Mouse (Mus musculus) liver, adult 2 months (tissue): ENCODE results near the gene Ap3s2. TPM values are rescaled to one million over a fixed set of nuclear protein-coding genes. Genes with fewer than 3 reads are reported as not detected.

Source experiments
- DNase-seq: peaks from one replicate; pipeline ENCODE4 v3.0.0-alpha.2; 2011; ENCODE audit warnings: low read depth, low spot score; ENCODE audit errors: extremely low read depth
- H3K27ac ChIP-seq: fragments of 200-500 bp; replicated peaks from 2 replicates; pipeline ENCODE4 v1.5.1; 2012; ENCODE audit warnings: low read depth, mild to moderate bottlenecking, control low read depth, inconsistent platforms, low read length; ENCODE audit not compliant: insufficient read depth
- H3K27me3 ChIP-seq: fragments of 200-500 bp; 2 replicates; pipeline ENCODE4 v1.6.1; 2012; ENCODE audit warnings: mild to moderate bottlenecking, moderate library complexity, low read length, inconsistent platforms; ENCODE audit not compliant: control insufficient read depth, insufficient read depth
- H3K36me3 ChIP-seq: fragments of 200-500 bp; 2 replicates; pipeline ENCODE4 v1.6.1; 2012; ENCODE audit warnings: low read length, inconsistent platforms; ENCODE audit not compliant: control insufficient read depth, insufficient read depth
- H3K4me1 ChIP-seq: fragments of 200-500 bp; 2 replicates; pipeline ENCODE4 v1.6.1; 2011; ENCODE audit warnings: low read length; ENCODE audit not compliant: control insufficient read depth, insufficient read depth
- H3K4me3 ChIP-seq: fragments of 200-500 bp; 2 replicates; pipeline ENCODE4 v1.5.1; 2011; ENCODE audit warnings: low read depth, mild to moderate bottlenecking, control low read depth, low read length, moderate library complexity; ENCODE audit not compliant: insufficient read depth
- H3K79me2 ChIP-seq: fragments of 200-500 bp; 2 replicates; pipeline ENCODE4 v1.6.1; 2012; ENCODE audit warnings: inconsistent platforms, mild to moderate bottlenecking, low read length, moderate library complexity; ENCODE audit not compliant: control insufficient read depth, insufficient read depth
- H3K9ac ChIP-seq: fragments of 200-500 bp; 2 replicates; pipeline ENCODE4 v1.6.1; 2012; ENCODE audit warnings: low read depth, mild to moderate bottlenecking, control low read depth, inconsistent platforms, low read length
- CTCF ChIP-seq: fragments of 200-500 bp; IDR thresholded peaks from 2 replicates; pipeline ENCODE4 v1.5.1; 2011; ENCODE audit warnings: low read depth, low read length, control low read depth
- POLR2A ChIP-seq: fragments of 200-500 bp; IDR thresholded peaks from 2 replicates; pipeline ENCODE4 v1.6.1; 2011; ENCODE audit warnings: low read length, control low read depth; ENCODE audit not compliant: insufficient read depth; ENCODE audit errors: extremely low read depth
- WGBS: fragments of 180-500 bp; shearing (Covaris S2); methylation state at CpG from one replicate; pipeline ENCODE4 v1.1.7; 2018; 5-methylcytosine and 5-hydroxymethylcytosine counted together
- polyA plus RNA-seq: library from polyadenylated mRNA; depleted of rRNA; stranded (reverse); fragments of >200 nt; gene quantifications from 2 replicates; pipeline ENCODE4 v1.2.3, GENCODE M21; 2012; rRNA removed
- total RNA-seq: library from RNA; depleted of rRNA; stranded (reverse); fragments of >200 nt; gene quantifications from 2 replicates; pipeline ENCODE4 v1.2.3, GENCODE M21; 2014; rRNA removed

Gene Ap3s2
- total RNA-seq (5.6 and 6.3 TPM in 2 replicates), polyA plus RNA-seq (9.9 and 10.3 TPM in 2 replicates)

GRCm38 (mm10) chr7:79920344-79920983 is at the start of gene Ap3s2:
Gene Ap3s2, minus strand, starts transcription at chr7:79920649.
- Histone ChIP-seq H3K9ac (peak within 1 kb of the TSS; percentile 74), H3K4me1 (peaks cover 9% of the 10 kb centered on the region), H3K36me3 (0 out of 2 replicates have a peak, but pooled peaks cover 2% of the 10 kb centered on the region), H3K27ac (peak within 1 kb of the TSS; percentile 62), H3K79me2 (no peaks in the 10 kb centered on the region; the same call in 1 of the 2 replicates), H3K4me3 (peak within 1 kb of the TSS; percentile 60), H3K27me3 (no peaks in the 10 kb centered on the region)
- TF ChIP-seq POLR2A = peak; percentile 47; the same call in 1 of the 2 replicates
- TF ChIP-seq CTCF = no peak
- peak; percentile 87 for DNase-seq
- under 1% methylated on average over 34 of the region's 34 CpGs for WGBS

DNA sequence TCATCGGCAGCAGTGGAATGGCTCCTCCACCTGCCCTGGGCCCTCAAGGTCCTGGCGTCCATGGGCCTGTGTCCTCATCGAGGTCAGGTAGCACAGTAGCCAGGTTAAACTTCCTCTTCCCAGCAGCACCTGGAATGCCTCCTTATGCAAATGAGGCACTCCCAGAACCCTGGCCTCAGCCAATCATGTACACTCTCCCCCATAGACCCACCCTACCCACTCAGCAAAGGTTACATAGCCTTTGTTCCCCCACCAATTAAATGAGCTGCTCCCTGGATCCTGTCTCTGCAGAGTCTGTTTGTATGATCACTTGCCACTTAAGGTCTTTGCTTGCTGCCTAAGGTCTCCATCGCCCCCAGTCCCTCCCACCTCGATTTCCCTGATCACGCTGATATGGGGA is 47.9 kb upstream of the Ap3s2 start:
- H3K79me2 ChIP-seq = no peaks in the 10 kb centered on the region
- no peak overlapping the region for H3K4me3 ChIP-seq
- no peaks in the 10 kb centered on the region for H3K4me1 ChIP-seq
- no peaks in the 10 kb centered on the region for H3K36me3 ChIP-seq
- H3K9ac ChIP-seq = no peak overlapping the region
- H3K27ac ChIP-seq = no peak overlapping the region
- no peaks in the 10 kb centered on the region for H3K27me3 ChIP-seq
- no peak for DNase-seq
- TF ChIP-seq POLR2A (no peak), CTCF (no peak)
- WGBS = 80% methylated on average over 6 of the region's 6 CpGs

GRCm38 (mm10) chr7:79961600-79961999 is 41.2 kb upstream of the Ap3s2 start:
- Histone ChIP-seq H3K27ac (no peak overlapping the region), H3K4me1 (no peaks in the 10 kb centered on the region), H3K36me3 (no peaks in the 10 kb centered on the region), H3K27me3 (no peaks in the 10 kb centered on the region), H3K9ac (no peak overlapping the region), H3K4me3 (no peak overlapping the region), H3K79me2 (no peaks in the 10 kb centered on the region)
- no peak for DNase-seq
- no peak for TF ChIP-seq CTCF
- no peak for TF ChIP-seq POLR2A
- WGBS = 64% methylated on average over 1 of the region's 1 CpGs

GRCm38 (mm10) chr7:79956131-79956530 is 35.7 kb upstream of the Ap3s2 start:
- Histone ChIP-seq H3K27ac (no peak overlapping the region), H3K36me3 (no peaks in the 10 kb centered on the region), H3K79me2 (no peaks in the 10 kb centered on the region), H3K4me3 (no peak overlapping the region), H3K9ac (no peak overlapping the region), H3K4me1 (no peaks in the 10 kb centered on the region), H3K27me3 (no peaks in the 10 kb centered on the region)
- TF ChIP-seq POLR2A (no peak), CTCF (no peak)
- WGBS = 96% methylated on average over 1 of the region's 1 CpGs
- DNase-seq = no peak

- DNase-seq = no peak
- no peaks in the 10 kb centered on the region for H3K4me1 ChIP-seq
- no peaks in the 10 kb centered on the region for H3K36me3 ChIP-seq
- H3K4me3 ChIP-seq = no peak overlapping the region
- H3K27ac ChIP-seq = no peak overlapping the region
- TF ChIP-seq POLR2A = no peak
- TF ChIP-seq CTCF = no peak
- 100% methylated on average over 1 of the region's 1 CpGs for WGBS
- no peaks in the 10 kb centered on the region for H3K79me2 ChIP-seq
- H3K27me3 ChIP-seq = no peaks in the 10 kb centered on the region
- no peak overlapping the region for H3K9ac ChIP-seq
These were observed 34.4 kb upstream of the Ap3s2 start for GRCm38 (mm10) chr7:79954890-79955289.

GRCm38 (mm10) chr7:79951038-79951437 is 30.6 kb upstream of the Ap3s2 start:
- H3K27me3 ChIP-seq = no peaks in the 10 kb centered on the region
- DNase-seq = no peak
- no peak overlapping the region for H3K9ac ChIP-seq
- H3K4me1 ChIP-seq = no peaks in the 10 kb centered on the region
- no peak overlapping the region for H3K4me3 ChIP-seq
- H3K27ac ChIP-seq = no peak overlapping the region
- 89% methylated on average over 3 of the region's 3 CpGs for WGBS
- no peaks in the 10 kb centered on the region for H3K36me3 ChIP-seq
- TF ChIP-seq POLR2A = no peak
- H3K79me2 ChIP-seq = no peaks in the 10 kb centered on the region
